9 mouse cellular contexts compared by ENCODE assay signal in the genomic region with DNA sequence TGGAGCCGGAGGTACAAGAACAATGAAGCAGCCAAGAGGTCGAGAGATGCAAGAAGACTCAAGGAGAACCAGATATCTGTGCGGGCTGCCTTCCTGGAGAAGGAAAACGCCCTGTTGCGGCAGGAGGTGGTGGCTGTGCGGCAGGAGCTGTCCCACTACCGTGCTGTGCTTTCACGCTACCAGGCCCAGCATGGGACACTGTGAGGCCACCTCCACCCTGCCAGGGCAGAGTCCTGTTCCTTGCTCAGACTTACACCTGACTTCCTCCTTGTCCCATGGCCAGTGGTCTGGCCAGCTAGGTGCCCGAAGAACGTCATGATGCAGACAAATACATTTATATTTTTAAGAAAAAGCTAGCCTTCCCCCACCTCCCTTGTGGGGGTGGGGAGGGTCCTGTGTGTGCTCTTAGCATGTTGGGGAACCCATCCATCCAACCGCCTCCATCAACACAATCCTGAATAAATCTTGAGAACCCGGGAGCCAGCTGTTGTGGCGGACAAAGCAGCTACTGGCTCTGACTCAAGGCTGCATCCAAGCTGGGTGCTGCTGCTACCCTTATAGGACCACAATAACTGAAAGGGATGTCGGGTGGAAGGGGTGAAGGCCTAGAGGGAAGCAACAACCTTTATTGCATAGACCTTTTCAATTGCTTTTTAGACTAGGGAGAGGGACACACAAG. TPM values are rescaled to one million over a fixed set of nuclear protein-coding genes. Genes with fewer than 3 reads are reported as not detected.
DNase-seq lines count a peak whose midpoint lies in the region; ATAC-seq and TF ChIP-seq lines count a peak whose summit lies in the region.
"Had no signal": no experiment of that assay in that cellular context is flagged by ENCODE, and none has a peak within 500 bp of the region (broad histone marks: within the 10 kb centered on the region; RNA-seq: fewer than 3 reads in every experiment).

No protein-coding gene starts in this region.

- H3K4me2 ChIP-seq in forebrain, embryonic 11.5 days (ENCODE audit: low read depth, low read length, severe bottlenecking): no peak overlapping the region
- H3K4me2 ChIP-seq in intestine, postnatal 0 days (replicated peaks; ENCODE audit: low read depth): peak overlapping the region; percentile 27

- peaks cover 73% of the 10 kb centered on the region for H3K4me1 ChIP-seq in forebrain, embryonic 10.5 days
- peaks cover 28% of the 10 kb centered on the region for H3K4me1 ChIP-seq in forebrain, embryonic 11.5 days (replicated peaks; ENCODE audit: control insufficient read depth, insufficient read depth, low read length)
- peaks cover 31% of the 10 kb centered on the region for H3K4me1 ChIP-seq in intestine, postnatal 0 days (replicated peaks; ENCODE audit: control insufficient read depth, insufficient read depth, low read length)

- 86% methylated on average over 14 of the region's 14 CpGs for WGBS in forebrain, embryonic 10.5 days
- whole genome bisulfite sequencing in forebrain, embryonic 11.5 days: 73% methylated on average over 14 of the region's 14 CpGs
- WGBS in intestine, postnatal 0 days: 50% methylated on average over 14 of the region's 14 CpGs

- no peak for ATAC-seq in forebrain, embryonic 11.5 days (replicated peaks; ENCODE audit: low FRiP score)
- ATAC-seq in intestine, postnatal 0 days: no peak
- no peak for ATAC-seq in activated CD4-positive, CD25-positive, alpha-beta regulatory T cell, adult 4 months

- no peaks in the 10 kb centered on the region for H3K9me3 ChIP-seq in forebrain, embryonic 10.5 days
- H3K9me3 ChIP-seq in forebrain, embryonic 11.5 days (ENCODE audit: control insufficient read depth, low read length): no peaks in the 10 kb centered on the region
- no peaks in the 10 kb centered on the region for H3K9me3 ChIP-seq in intestine, postnatal 0 days (ENCODE audit: control insufficient read depth)

- no peak for TF ChIP-seq CTCF in intestine, postnatal 0 days (IDR thresholded peaks at IDR 0.05; ENCODE audit: low read depth)

- no peak overlapping the region for H3K9ac ChIP-seq in forebrain, embryonic 11.5 days (ENCODE audit: low read length)
- H3K9ac ChIP-seq in intestine, postnatal 0 days (ENCODE audit: low read depth, low read length): no peak overlapping the region

- 0 out of 2 replicates have a peak overlapping the region, but pooled peaks have one; percentile 82 for H3K4me3 ChIP-seq in forebrain, embryonic 10.5 days
- H3K4me3 ChIP-seq in forebrain, embryonic 11.5 days (ENCODE audit: low read depth, low read length): no peak overlapping the region
- no peak overlapping the region for H3K4me3 ChIP-seq in intestine, postnatal 0 days (ENCODE audit: low read depth, low read length)

- H3K27me3 ChIP-seq in forebrain, embryonic 10.5 days (ENCODE audit: poor library complexity, severe bottlenecking): no peaks in the 10 kb centered on the region
- no peaks in the 10 kb centered on the region for H3K27me3 ChIP-seq in forebrain, embryonic 11.5 days (ENCODE audit: control insufficient read depth, insufficient read depth, low read length)
- no peaks in the 10 kb centered on the region for H3K27me3 ChIP-seq in intestine, postnatal 0 days (replicated peaks; ENCODE audit: control insufficient read depth, insufficient read depth, low read length)

- H3K27ac ChIP-seq in forebrain, embryonic 10.5 days: 0 out of 2 replicates have a peak overlapping the region, but pooled peaks have one; percentile 20
- H3K27ac ChIP-seq in forebrain, embryonic 11.5 days (ENCODE audit: low read depth, low read length): no peak overlapping the region
- peak overlapping the region; percentile 98 for H3K27ac ChIP-seq in intestine, postnatal 0 days (ENCODE audit: low read depth, low read length)

- no peak for DNase-seq in forebrain, embryonic 10.5 days (ENCODE audit: extremely low spot score, low spot score)
- DNase-seq in forebrain, embryonic 11.5 days (ENCODE audit: low spot score): no peak
- peak; percentile 19 for DNase-seq in thymus, postnatal 4 days
- no peak for DNase-seq in thymus, postnatal 36 days
- no peak for DNase-seq in ovary, postnatal 36 days (ENCODE audit: low spot score)
- DNase-seq in thymus, postnatal 25 days: no peak
- DNase-seq: adrenal gland, postnatal 10 days had no signal

- H3K36me3 ChIP-seq in forebrain, embryonic 10.5 days (replicated peaks): peaks cover 45% of the 10 kb centered on the region
- peaks cover 18% of the 10 kb centered on the region; the same call in 1 of the 2 replicates for H3K36me3 ChIP-seq in forebrain, embryonic 11.5 days (ENCODE audit: control insufficient read depth, insufficient read depth, low read length)
- peaks cover 31% of the 10 kb centered on the region; the same call in 1 of the 2 replicates for H3K36me3 ChIP-seq in intestine, postnatal 0 days (ENCODE audit: control insufficient read depth, insufficient read depth)

RNA-seq across cellular contexts. Expression of gene Dbp, which starts 4.9 kb away (rescaled TPM):
- polyA plus RNA-seq in forebrain, embryonic 10.5 days (2016; fragmentation: Nextera tagmentation; extraction: Ambion mirVana): 2.6 and 2.7 TPM in 2 replicates
- polyA plus RNA-seq in forebrain, embryonic 11.5 days (2014; fragmentation: Nextera tagmentation; extraction: Ambion mirVana): 2.9 and 3.3 TPM in 2 replicates
- 6.9 and 8.6 TPM in 2 replicates for polyA plus RNA-seq in intestine, postnatal 0 days (2015; fragmentation: Nextera tagmentation; extraction: Ambion mirVana)
- 1 to 10 TPM; 5.2 to 8.5 TPM for polyA plus RNA-seq in activated CD4-positive, CD25-positive, alpha-beta regulatory T cell, adult 4 months (2017; shearing (Covaris generic))

RNA-seq across cellular contexts. Expression of gene Rpl18, which starts 5.4 kb away (rescaled TPM):
- polyA plus RNA-seq in forebrain, embryonic 10.5 days (2016; fragmentation: Nextera tagmentation; extraction: Ambion mirVana): 1,181 and 1,186 TPM in 2 replicates
- polyA plus RNA-seq in forebrain, embryonic 11.5 days (2014; fragmentation: Nextera tagmentation; extraction: Ambion mirVana): 936 and 958 TPM in 2 replicates
- polyA plus RNA-seq in intestine, postnatal 0 days (2015; fragmentation: Nextera tagmentation; extraction: Ambion mirVana): 708 and 740 TPM in 2 replicates
- 1,000 to 10,000 TPM; 2,566 to 2,766 TPM for polyA plus RNA-seq in activated CD4-positive, CD25-positive, alpha-beta regulatory T cell, adult 4 months (2017; shearing (Covaris generic))

RNA-seq across cellular contexts. Expression of gene Sphk2, which starts 8.0 kb away (rescaled TPM):
- polyA plus RNA-seq in forebrain, embryonic 10.5 days (2016; fragmentation: Nextera tagmentation; extraction: Ambion mirVana): 34.0 and 36.6 TPM in 2 replicates
- polyA plus RNA-seq in forebrain, embryonic 11.5 days (2014; fragmentation: Nextera tagmentation; extraction: Ambion mirVana): 27.0 and 27.9 TPM in 2 replicates
- 55.1 and 55.9 TPM in 2 replicates for polyA plus RNA-seq in intestine, postnatal 0 days (2015; fragmentation: Nextera tagmentation; extraction: Ambion mirVana)
- 10 to 100 TPM; 10.2 to 19.6 TPM for polyA plus RNA-seq in activated CD4-positive, CD25-positive, alpha-beta regulatory T cell, adult 4 months (2017; shearing (Covaris generic))

RNA-seq across cellular contexts. Expression of gene Car11, which starts 10.2 kb away (rescaled TPM):
- 2.5 and 3.2 TPM in 2 replicates for polyA plus RNA-seq in forebrain, embryonic 10.5 days (2016; fragmentation: Nextera tagmentation; extraction: Ambion mirVana)
- polyA plus RNA-seq in forebrain, embryonic 11.5 days (2014; fragmentation: Nextera tagmentation; extraction: Ambion mirVana): 3.6 and 4.1 TPM in 2 replicates
- 2.1 and 2.7 TPM in 2 replicates for polyA plus RNA-seq in intestine, postnatal 0 days (2015; fragmentation: Nextera tagmentation; extraction: Ambion mirVana)
- under 1 TPM in 1 of 2 experiments, not detected in 1; 0.51 TPM for polyA plus RNA-seq in activated CD4-positive, CD25-positive, alpha-beta regulatory T cell, adult 4 months (2017; shearing (Covaris generic))

RNA-seq across cellular contexts. Expression of gene Fam83e, which starts 11.2 kb away (rescaled TPM):
- 2.6 and 3.3 TPM in 2 replicates for polyA plus RNA-seq in forebrain, embryonic 10.5 days (2016; fragmentation: Nextera tagmentation; extraction: Ambion mirVana)
- polyA plus RNA-seq in forebrain, embryonic 11.5 days (2014; fragmentation: Nextera tagmentation; extraction: Ambion mirVana): 0.80 and 1.2 TPM in 2 replicates
- 16.6 and 16.7 TPM in 2 replicates for polyA plus RNA-seq in intestine, postnatal 0 days (2015; fragmentation: Nextera tagmentation; extraction: Ambion mirVana)
- polyA plus RNA-seq in activated CD4-positive, CD25-positive, alpha-beta regulatory T cell, adult 4 months (2017; shearing (Covaris generic)): not detected
